Comparison of ENCODE assay signal across 31 mouse cellular contexts in genomic region chr8:6179602-6180001, GRCm38 (mm10).
DNase-seq lines count a peak whose midpoint lies in the region; ATAC-seq and TF ChIP-seq lines count a peak whose summit lies in the region.
"Had no signal": no experiment of that assay in that cellular context is flagged by ENCODE, and none has a peak within 500 bp of the region (broad histone marks: within the 10 kb centered on the region; RNA-seq: fewer than 3 reads in every experiment).

No protein-coding gene starts in this region.

- intact Hi-C loops in left cerebral cortex, adult 2 months (cut with DNase I): no loop called here

- no peaks in the 10 kb centered on the region for H3K4me1 ChIP-seq in forebrain, postnatal 0 days (ENCODE audit: insufficient read depth)
- no peaks in the 10 kb centered on the region for H3K4me1 ChIP-seq in forebrain, embryonic 16.5 days (replicated peaks; ENCODE audit: control insufficient read depth, insufficient read depth, low read length)
- H3K4me1 ChIP-seq in intestine, postnatal 0 days (replicated peaks; ENCODE audit: control insufficient read depth, insufficient read depth, low read length): no peaks in the 10 kb centered on the region
- H3K4me1 ChIP-seq: embryonic facial prominence, embryonic 12.5 days; embryonic facial prominence, embryonic 15.5 days; forebrain, embryonic 12.5 days; forebrain, embryonic 15.5 days; heart, embryonic 12.5 days; heart, embryonic 15.5 days; hindbrain, embryonic 10.5 days; hindbrain, embryonic 13.5 days; intestine, embryonic 15.5 days had no signal

- H3K4me2 ChIP-seq in forebrain, postnatal 0 days (ENCODE audit: low read depth): no peak overlapping the region
- no peak overlapping the region for H3K4me2 ChIP-seq in forebrain, embryonic 16.5 days (ENCODE audit: low read length)
- no peak overlapping the region for H3K4me2 ChIP-seq in intestine, postnatal 0 days (replicated peaks; ENCODE audit: low read depth)
- H3K4me2 ChIP-seq: embryonic facial prominence, embryonic 12.5 days; embryonic facial prominence, embryonic 15.5 days; forebrain, embryonic 12.5 days; forebrain, embryonic 15.5 days; heart, embryonic 12.5 days; heart, embryonic 15.5 days; hindbrain, embryonic 13.5 days; intestine, embryonic 15.5 days had no signal

- no peak overlapping the region for H3K9ac ChIP-seq in forebrain, postnatal 0 days
- H3K9ac ChIP-seq in forebrain, embryonic 16.5 days (replicated peaks; ENCODE audit: low read depth, low read length): no peak overlapping the region
- no peak overlapping the region for H3K9ac ChIP-seq in intestine, postnatal 0 days (ENCODE audit: low read depth, low read length)
- H3K9ac ChIP-seq: embryonic facial prominence, embryonic 12.5 days; embryonic facial prominence, embryonic 15.5 days; forebrain, embryonic 12.5 days; forebrain, embryonic 15.5 days; heart, embryonic 12.5 days; heart, embryonic 15.5 days; hindbrain, embryonic 13.5 days; intestine, embryonic 15.5 days had no signal

- H3K27me3 ChIP-seq in forebrain, postnatal 0 days (ENCODE audit: insufficient read depth, low read length): no peaks in the 10 kb centered on the region
- H3K27me3 ChIP-seq in forebrain, embryonic 16.5 days (replicated peaks; ENCODE audit: control insufficient read depth, insufficient read depth, low read length): no peaks in the 10 kb centered on the region
- H3K27me3 ChIP-seq in intestine, postnatal 0 days (replicated peaks; ENCODE audit: control insufficient read depth, insufficient read depth, low read length): no peaks in the 10 kb centered on the region
- H3K27me3 ChIP-seq: CH12.LX; embryonic facial prominence, embryonic 12.5 days; embryonic facial prominence, embryonic 15.5 days; forebrain, embryonic 12.5 days; forebrain, embryonic 15.5 days; heart, embryonic 12.5 days; heart, embryonic 15.5 days; hindbrain, embryonic 13.5 days; intestine, embryonic 15.5 days; Patski had no signal

- peak; percentile 59; the same call in 1 of the 2 replicates for ATAC-seq in forebrain, postnatal 0 days
- ATAC-seq in forebrain, embryonic 16.5 days: no peak
- ATAC-seq in megakaryocyte, adult 5-6 weeks (ENCODE audit: poor library complexity, severe bottlenecking): peak; percentile 33; the same call in 1 of the 2 replicates
- ATAC-seq in intestine, postnatal 0 days: no peak
- ATAC-seq: forebrain, embryonic 15.5 days; hindbrain, embryonic 16.5 days; intestine, embryonic 15.5 days; Patski had no signal

- no peak for TF ChIP-seq CTCF in forebrain, postnatal 0 days (IDR thresholded peaks at IDR 0.05; ENCODE audit: low read depth)
- no peak for TF ChIP-seq CTCF in left cerebral cortex, adult 2 months (IDR thresholded peaks at IDR 0.05)
- no peak for TF ChIP-seq CTCF in intestine, postnatal 0 days (IDR thresholded peaks at IDR 0.05; ENCODE audit: low read depth)

- H3K36me3 ChIP-seq in forebrain, postnatal 0 days (ENCODE audit: insufficient read depth): no peaks in the 10 kb centered on the region
- H3K36me3 ChIP-seq in forebrain, embryonic 16.5 days (ENCODE audit: control insufficient read depth, insufficient read depth): no peaks in the 10 kb centered on the region
- H3K36me3 ChIP-seq in intestine, postnatal 0 days (ENCODE audit: control insufficient read depth, insufficient read depth): no peaks in the 10 kb centered on the region
- H3K36me3 ChIP-seq: embryonic facial prominence, embryonic 12.5 days; embryonic facial prominence, embryonic 15.5 days; forebrain, embryonic 12.5 days; forebrain, embryonic 15.5 days; G1E; heart, embryonic 12.5 days; heart, embryonic 15.5 days; hindbrain, embryonic 10.5 days; hindbrain, embryonic 13.5 days; intestine, embryonic 15.5 days had no signal

- H3K27ac ChIP-seq in forebrain, postnatal 0 days (ENCODE audit: low read depth, low read length): no peak overlapping the region
- no peak overlapping the region for H3K27ac ChIP-seq in forebrain, embryonic 16.5 days (ENCODE audit: low read length)
- H3K27ac ChIP-seq in left cerebral cortex, adult 2 months: no peak overlapping the region
- no peak overlapping the region for H3K27ac ChIP-seq in intestine, postnatal 0 days (ENCODE audit: low read depth, low read length)
- H3K27ac ChIP-seq: embryonic facial prominence, embryonic 12.5 days; embryonic facial prominence, embryonic 15.5 days; forebrain, embryonic 12.5 days; forebrain, embryonic 15.5 days; heart, embryonic 15.5 days; hindbrain, embryonic 10.5 days; hindbrain, embryonic 13.5 days; intestine, embryonic 15.5 days had no signal

- no peak overlapping the region for H3K4me3 ChIP-seq in forebrain, postnatal 0 days (ENCODE audit: low read depth, low read length)
- no peak overlapping the region for H3K4me3 ChIP-seq in forebrain, embryonic 16.5 days (replicated peaks; ENCODE audit: low read length)
- H3K4me3 ChIP-seq in left cerebral cortex, adult 2 months: no peak overlapping the region
- no peak overlapping the region for H3K4me3 ChIP-seq in intestine, postnatal 0 days (ENCODE audit: low read depth, low read length)
- H3K4me3 ChIP-seq: embryonic facial prominence, embryonic 12.5 days; embryonic facial prominence, embryonic 15.5 days; forebrain, embryonic 12.5 days; forebrain, embryonic 15.5 days; heart, embryonic 12.5 days; heart, embryonic 15.5 days; hindbrain, embryonic 10.5 days; hindbrain, embryonic 13.5 days; intestine, embryonic 15.5 days had no signal

- DNase-seq in forebrain, postnatal 0 days: peak; percentile 22
- DNase-seq in left cerebral cortex, adult 11 months (ENCODE audit: low spot score): peak; percentile 29
- no peak for DNase-seq in left cerebral cortex, adult 2 months (ENCODE audit: extremely low spot score in 1 of 2, low spot score in 2 of 2)
- no peak for DNase-seq in thymus, postnatal 0 days (ENCODE audit: low spot score)
- DNase-seq in thymus, postnatal 4 days: no peak
- DNase-seq: adrenal gland, adult 2 months; adrenal gland, postnatal 14 days; B cell, adult 2 months; cerebellum, adult 18-20 months; cerebellum, adult 9-10 months; cerebellum, postnatal 14 days; gastrocnemius, postnatal 25 days; heart, adult 18-20 months; heart, postnatal 10 days; heart, postnatal 36 days had no signal

- WGBS in forebrain, postnatal 0 days: 58% methylated on average over 3 of the region's 3 CpGs
- 72% methylated on average over 3 of the region's 3 CpGs for WGBS in forebrain, embryonic 16.5 days
- WGBS in intestine, postnatal 0 days: 74% methylated on average over 3 of the region's 3 CpGs

- H3K9me3 ChIP-seq in forebrain, postnatal 0 days (ENCODE audit: low read length): no peaks in the 10 kb centered on the region
- H3K9me3 ChIP-seq in forebrain, embryonic 16.5 days (ENCODE audit: control insufficient read depth, low read length): no peaks in the 10 kb centered on the region
- no peaks in the 10 kb centered on the region for H3K9me3 ChIP-seq in intestine, postnatal 0 days (ENCODE audit: control insufficient read depth)
- H3K9me3 ChIP-seq: embryonic facial prominence, embryonic 12.5 days; embryonic facial prominence, embryonic 15.5 days; forebrain, embryonic 12.5 days; forebrain, embryonic 15.5 days; G1E; heart, embryonic 12.5 days; heart, embryonic 15.5 days; hindbrain, embryonic 10.5 days; hindbrain, embryonic 13.5 days; intestine, embryonic 15.5 days had no signal

Comparison
In these comparisons a context has a peak if more than half of its experiments do, and no peak if none do; other contexts are left out.
1. ATAC-seq: peak in forebrain, postnatal 0 days (single experiment) and megakaryocyte, adult 5-6 weeks (single experiment); none in forebrain, embryonic 16.5 days (single experiment) and intestine, postnatal 0 days (single experiment).
2. DNase-seq: peak in forebrain, postnatal 0 days (single experiment) and left cerebral cortex, adult 11 months (single experiment); none in left cerebral cortex, adult 2 months (0 of 2), thymus, postnatal 0 days (single experiment) and thymus, postnatal 4 days (single experiment).